ENCODE assay signal across 9 mouse cellular contexts in the genomic region with DNA sequence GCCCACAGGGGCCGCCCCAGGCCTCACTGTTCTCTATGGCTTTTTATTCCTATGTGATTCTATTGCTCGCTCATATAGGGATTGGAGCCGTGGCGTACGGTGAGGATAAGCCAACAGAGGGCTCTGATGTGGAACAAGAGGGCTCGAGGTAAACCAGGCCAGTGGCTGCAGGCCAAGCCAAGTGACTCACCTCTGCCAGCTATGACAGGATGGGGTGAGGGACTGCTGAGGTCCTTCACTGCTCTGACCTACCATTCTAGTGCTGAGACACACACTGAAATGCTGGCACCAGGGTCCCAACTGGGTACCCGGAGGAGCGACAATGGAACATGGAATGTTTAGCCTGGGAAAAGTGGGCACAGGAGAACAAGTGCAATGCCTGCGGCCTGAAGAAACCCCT. TPM values are rescaled to one million over a fixed set of nuclear protein-coding genes. Genes with fewer than 3 reads are reported as not detected.
A peak's percentile ranks its signal among the peaks of the same experiment; 100 is the strongest.
DNase-seq lines count a peak whose midpoint lies in the region; ATAC-seq lines count a peak whose summit lies in the region.
"Had no signal": no experiment of that assay in that cellular context is flagged by ENCODE, and none has a peak within 500 bp of the region (broad histone marks: within the 10 kb centered on the region; RNA-seq: fewer than 3 reads in every experiment).

No protein-coding gene starts in this region.

- H3K9ac ChIP-seq in hindbrain, embryonic 14.5 days, result no peak overlapping the region
- H3K9ac ChIP-seq in hindbrain, embryonic 16.5 days (ENCODE audit: low read depth, low read length), result no peak overlapping the region
- H3K9ac ChIP-seq: liver, embryonic 15.5 days had no signal

- no peak for ATAC-seq in hindbrain, embryonic 14.5 days (ENCODE audit: low FRiP score)
- no peak for ATAC-seq in hindbrain, embryonic 16.5 days

- no peaks in the 10 kb centered on the region for H3K9me3 ChIP-seq in hindbrain, embryonic 14.5 days (ENCODE audit: control insufficient read depth, low read length)
- H3K9me3 ChIP-seq in hindbrain, embryonic 16.5 days (ENCODE audit: control insufficient read depth, low read length), result no peaks in the 10 kb centered on the region
- no peaks in the 10 kb centered on the region for H3K9me3 ChIP-seq in embryonic facial prominence, embryonic 10.5 days
- H3K9me3 ChIP-seq: liver, embryonic 15.5 days had no signal

- 87% methylated on average over 9 of the region's 9 CpGs for WGBS in hindbrain, embryonic 14.5 days
- 84% methylated on average over 9 of the region's 9 CpGs for WGBS in hindbrain, embryonic 16.5 days
- 88% methylated on average over 9 of the region's 9 CpGs for WGBS in embryonic facial prominence, embryonic 10.5 days

- H3K4me1 ChIP-seq in hindbrain, embryonic 14.5 days (replicated peaks; ENCODE audit: control insufficient read depth, insufficient read depth, low read length), result peaks cover 24% of the 10 kb centered on the region
- H3K4me1 ChIP-seq in hindbrain, embryonic 16.5 days (ENCODE audit: control insufficient read depth, insufficient read depth, low read depth, low read length), result peaks cover 20% of the 10 kb centered on the region
- H3K4me1 ChIP-seq in embryonic facial prominence, embryonic 10.5 days, result peaks cover 11% of the 10 kb centered on the region

- H3K36me3 ChIP-seq in hindbrain, embryonic 14.5 days (replicated peaks; ENCODE audit: control insufficient read depth, insufficient read depth), result peaks cover 29% of the 10 kb centered on the region
- peaks cover 8% of the 10 kb centered on the region for H3K36me3 ChIP-seq in hindbrain, embryonic 16.5 days (ENCODE audit: control insufficient read depth, insufficient read depth, low read length)
- H3K36me3 ChIP-seq in embryonic facial prominence, embryonic 10.5 days (replicated peaks), result peaks cover 7% of the 10 kb centered on the region
- H3K36me3 ChIP-seq: liver, embryonic 15.5 days had no signal

- peak overlapping the region; percentile 64; the same call in 1 of the 2 replicates for H3K27ac ChIP-seq in hindbrain, embryonic 14.5 days
- H3K27ac ChIP-seq in hindbrain, embryonic 16.5 days (ENCODE audit: low read depth, low read length), result no peak overlapping the region
- no peak overlapping the region for H3K27ac ChIP-seq in embryonic facial prominence, embryonic 10.5 days (replicated peaks)
- H3K27ac ChIP-seq: liver, embryonic 15.5 days had no signal

- no peak overlapping the region for H3K4me3 ChIP-seq in hindbrain, embryonic 14.5 days (replicated peaks; ENCODE audit: low read length)
- H3K4me3 ChIP-seq in hindbrain, embryonic 16.5 days (ENCODE audit: low read length), result no peak overlapping the region
- H3K4me3 ChIP-seq in embryonic facial prominence, embryonic 10.5 days, result no peak overlapping the region
- H3K4me3 ChIP-seq: liver, embryonic 15.5 days had no signal

- no peak for DNase-seq in hindbrain, embryonic 14.5 days (ENCODE audit: low spot score)
- DNase-seq in 3134 (ENCODE audit: extremely low read depth, insufficient read length, low spot score) (peak; percentile 57), 416B (ENCODE audit: low read depth) (peak; percentile 37)
- peak; percentile 51 to 75 for DNase-seq in cerebellum, postnatal 25 days
- DNase-seq in spleen, adult 12 weeks (ENCODE audit: low spot score), result no peak
- DNase-seq in embryonic facial prominence, embryonic 10.5 days (ENCODE audit: low spot score), result no peak
- DNase-seq: thymus, postnatal 4 days had no signal

- no peaks in the 10 kb centered on the region for H3K27me3 ChIP-seq in hindbrain, embryonic 14.5 days (ENCODE audit: control insufficient read depth, insufficient read depth, low read length)
- H3K27me3 ChIP-seq in hindbrain, embryonic 16.5 days (replicated peaks; ENCODE audit: control insufficient read depth, insufficient read depth, low read length), result no peaks in the 10 kb centered on the region
- H3K27me3 ChIP-seq in embryonic facial prominence, embryonic 10.5 days (replicated peaks; ENCODE audit: low read depth, poor library complexity, severe bottlenecking), result peaks cover 23% of the 10 kb centered on the region

- no peak overlapping the region for H3K4me2 ChIP-seq in hindbrain, embryonic 14.5 days (replicated peaks)
- no peak overlapping the region for H3K4me2 ChIP-seq in hindbrain, embryonic 16.5 days (ENCODE audit: low read length)
- H3K4me2 ChIP-seq: liver, embryonic 15.5 days had no signal

RNA-seq across cellular contexts. Expression of gene Glyctk, which starts 3.8 kb away (rescaled TPM):
- polyA plus RNA-seq in hindbrain, embryonic 14.5 days (2014; fragmentation: Nextera tagmentation; extraction: Ambion mirVana), result 2.3 and 3.0 TPM in 2 replicates
- polyA plus RNA-seq in hindbrain, embryonic 16.5 days (2015; fragmentation: Nextera tagmentation; extraction: Ambion mirVana), result 2.1 TPM in 2 replicates
- polyA plus RNA-seq in embryonic facial prominence, embryonic 10.5 days (2016; fragmentation: Nextera tagmentation; extraction: Ambion mirVana), result 2.4 and 2.9 TPM in 2 replicates

RNA-seq across cellular contexts. Expression of gene Wdr82, which starts 16.6 kb away (rescaled TPM):
- polyA plus RNA-seq in hindbrain, embryonic 14.5 days (2014; fragmentation: Nextera tagmentation; extraction: Ambion mirVana), result 40.2 and 42.3 TPM in 2 replicates
- 26.7 and 30.6 TPM in 2 replicates for polyA plus RNA-seq in hindbrain, embryonic 16.5 days (2015; fragmentation: Nextera tagmentation; extraction: Ambion mirVana)
- 28.4 and 28.8 TPM in 2 replicates for polyA plus RNA-seq in embryonic facial prominence, embryonic 10.5 days (2016; fragmentation: Nextera tagmentation; extraction: Ambion mirVana)

RNA-seq across cellular contexts. Expression of gene Ppm1m, which starts 45.4 kb away (rescaled TPM):
- polyA plus RNA-seq in hindbrain, embryonic 14.5 days (2014; fragmentation: Nextera tagmentation; extraction: Ambion mirVana), result 13.0 and 13.4 TPM in 2 replicates
- polyA plus RNA-seq in hindbrain, embryonic 16.5 days (2015; fragmentation: Nextera tagmentation; extraction: Ambion mirVana), result 20.9 TPM in 2 replicates
- polyA plus RNA-seq in embryonic facial prominence, embryonic 10.5 days (2016; fragmentation: Nextera tagmentation; extraction: Ambion mirVana), result 50.2 and 54.1 TPM in 2 replicates

RNA-seq across cellular contexts. Expression of gene Twf2, which starts 48.8 kb away (rescaled TPM):
- 49.6 and 52.9 TPM in 2 replicates for polyA plus RNA-seq in hindbrain, embryonic 14.5 days (2014; fragmentation: Nextera tagmentation; extraction: Ambion mirVana)
- 49.9 and 50.3 TPM in 2 replicates for polyA plus RNA-seq in hindbrain, embryonic 16.5 days (2015; fragmentation: Nextera tagmentation; extraction: Ambion mirVana)
- 69.5 and 74.7 TPM in 2 replicates for polyA plus RNA-seq in embryonic facial prominence, embryonic 10.5 days (2016; fragmentation: Nextera tagmentation; extraction: Ambion mirVana)

RNA-seq across cellular contexts. Expression of gene Col6a4, which starts 57.5 kb away (rescaled TPM):
- polyA plus RNA-seq in hindbrain, embryonic 14.5 days (2014; fragmentation: Nextera tagmentation; extraction: Ambion mirVana), result 0.32 and 0.87 TPM in 2 replicates
- 1.3 and 1.5 TPM in 2 replicates for polyA plus RNA-seq in hindbrain, embryonic 16.5 days (2015; fragmentation: Nextera tagmentation; extraction: Ambion mirVana)
- polyA plus RNA-seq in embryonic facial prominence, embryonic 10.5 days (2016; fragmentation: Nextera tagmentation; extraction: Ambion mirVana), result 0.09 and 0.25 TPM in 2 replicates
- polyA plus RNA-seq: liver, embryonic 15.5 days had no signal

Comparison
In these comparisons a context has a peak if more than half of its experiments do, and no peak if none do; other contexts are left out.
1. DNase-seq: peak in 3134 (single experiment), 416B (single experiment) and cerebellum, postnatal 25 days (2 of 2); none in hindbrain, embryonic 14.5 days (single experiment), spleen, adult 12 weeks (single experiment) and embryonic facial prominence, embryonic 10.5 days (single experiment).